Mouse (Mus musculus) kidney, adult 2 months (tissue): ENCODE measurements around the gene Xpr1.

Experiments used
- CTCF ChIP-seq: fragments of 200-500 bp; conservative IDR thresholded peaks from 2 replicates; pipeline ENCODE4 v1.5.1; 2011; ENCODE audit warnings: low read depth, mild to moderate bottlenecking, control low read depth, low read length, moderate library complexity, mixed read lengths; ENCODE audit not compliant: insufficient read depth, insufficient read length
- POLR2A ChIP-seq: fragments of 200-500 bp; IDR thresholded peaks from one replicate; pipeline ENCODE4 v1.6.1; 2011; ENCODE audit warnings: low read depth, low read length, control low read depth

- TF ChIP-seq CTCF (no peak), POLR2A (no peak)
These were observed 22.4 kb downstream of the Xpr1 start for GRCm38 (mm10) chr1:155394829-155395228.
